Mouse (Mus musculus) bone marrow macrophage, adult 2 months (primary cell): ENCODE measurements around the gene Usp38. TPM values are rescaled to one million over a fixed set of nuclear protein-coding genes. Genes with fewer than 3 reads are reported as not detected.

ENCODE experiments used
- H3K27ac ChIP-seq: 2 replicates; pipeline ENCODE4 v1.5.1; 2012; ENCODE audit warnings: low read depth, low read length; ENCODE audit not compliant: insufficient read depth
- H3K4me1 ChIP-seq: 2 replicates; pipeline ENCODE4 v1.6.1; 2012; ENCODE audit warnings: low read length; ENCODE audit not compliant: control insufficient read depth, insufficient read depth
- H3K4me3 ChIP-seq: 2 replicates; pipeline ENCODE4 v1.5.1; 2012; ENCODE audit warnings: mild to moderate bottlenecking, low read length, moderate library complexity; ENCODE audit not compliant: insufficient read depth
- CTCF ChIP-seq: IDR thresholded peaks from 2 replicates; pipeline ENCODE4 v1.5.1; 2012; ENCODE audit warnings: low read depth, mild to moderate bottlenecking, low read length, moderate library complexity
- POLR2A ChIP-seq: IDR thresholded peaks from 2 replicates; pipeline ENCODE4 v1.6.1; 2012; ENCODE audit warnings: mild to moderate bottlenecking, low read depth, low read length, borderline replicate concordance
- polyA plus RNA-seq: library from polyadenylated mRNA; stranded (reverse); fragments of >200 nt; gene quantifications from 2 replicates; pipeline ENCODE4 v1.2.4, GENCODE M21; 2012; ENCODE audit not compliant: missing spikeins, insufficient read depth, insufficient read length

Gene Usp38
- polyA plus RNA-seq, 1 experiment: 15.5 TPM

DNA sequence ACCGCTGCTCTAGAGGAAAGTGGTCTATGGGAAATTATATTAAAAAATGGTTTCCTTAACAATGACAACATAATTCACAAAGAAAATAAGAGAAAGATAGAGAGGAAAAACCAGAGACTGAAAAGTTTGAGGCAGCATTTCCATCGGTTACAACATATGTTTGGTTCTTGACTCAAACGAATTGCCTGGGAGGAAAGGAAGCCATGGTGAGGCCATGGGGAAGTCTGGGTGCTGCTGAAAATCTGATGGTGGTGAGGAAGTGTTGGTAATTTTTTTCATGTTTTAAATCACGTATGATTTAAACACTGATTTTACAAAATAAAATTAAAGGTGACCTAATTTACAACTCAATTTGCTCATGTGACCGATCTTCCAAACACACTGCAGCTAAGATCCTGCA is 45.3 kb downstream of the Usp38 start:
- Histone ChIP-seq H3K27ac (peak overlapping the region; percentile 65), H3K4me1 (peaks cover 22% of the 10 kb centered on the region)
- TF ChIP-seq POLR2A (no peak), CTCF (no peak)

GRCm38 (mm10) chr8:80963095-80963494 is 51.6 kb downstream of the Usp38 start:
- peaks cover 41% of the 10 kb centered on the region for H3K4me1 ChIP-seq
- no peak overlapping the region for H3K27ac ChIP-seq
- TF ChIP-seq POLR2A: no peak
- no peak for TF ChIP-seq CTCF
- H3K4me3 ChIP-seq: no peak overlapping the region

More for the DNA sequence above, 45.3 kb downstream of the Usp38 start:
- no peak overlapping the region for H3K4me3 ChIP-seq

- no peak overlapping the region for H3K27ac ChIP-seq
- TF ChIP-seq CTCF (no peak), POLR2A (no peak)
- no peak overlapping the region for H3K4me3 ChIP-seq
- H3K4me1 ChIP-seq: peaks cover 39% of the 10 kb centered on the region
Observed at GRCm38 (mm10) chr8:80962592-80962983, 52.1 kb downstream of the Usp38 start.

DNA sequence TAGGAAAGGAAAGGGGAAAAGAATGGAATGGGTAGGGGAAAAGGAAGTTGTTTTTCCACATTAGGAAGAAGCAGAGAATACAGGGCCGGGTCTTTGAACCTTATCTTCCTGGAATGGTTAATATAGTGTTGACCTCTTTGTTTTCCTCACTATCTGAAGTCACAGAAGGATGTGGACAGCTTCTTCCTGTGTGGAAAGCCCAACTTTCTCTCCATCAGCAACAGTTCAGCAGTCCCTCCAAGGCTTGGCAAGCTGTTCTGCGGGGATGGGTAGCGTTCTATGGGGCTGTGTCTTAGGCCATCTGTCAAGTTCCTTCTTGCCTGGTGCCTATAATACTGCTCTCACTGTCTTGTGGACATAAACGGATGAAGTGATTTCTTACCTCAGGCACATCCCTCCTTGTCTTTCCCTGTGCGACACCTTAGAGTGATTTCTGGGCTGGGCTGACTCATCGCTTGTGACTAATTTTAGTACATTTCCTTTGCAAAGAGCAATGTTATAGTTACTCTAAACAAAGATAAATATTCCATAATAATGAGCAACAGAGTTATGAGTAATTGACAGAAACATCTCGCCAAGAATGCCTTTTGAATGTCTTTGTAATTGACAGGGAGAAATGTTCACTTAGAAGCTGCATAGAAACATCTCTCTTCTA is 52.7 kb downstream of the Usp38 start:
- Histone ChIP-seq H3K4me1 (peaks cover 34% of the 10 kb centered on the region), H3K4me3 (no peak overlapping the region), H3K27ac (no peak overlapping the region)
- TF ChIP-seq POLR2A (no peak), CTCF (no peak)

GRCm38 (mm10) chr8:80961070-80961609 is 53.6 kb downstream of the Usp38 start:
- no peak for TF ChIP-seq CTCF
- no peak for TF ChIP-seq POLR2A
- peak overlapping the region; percentile 76 for H3K27ac ChIP-seq
- H3K4me1 ChIP-seq: peaks cover 33% of the 10 kb centered on the region
- no peak overlapping the region for H3K4me3 ChIP-seq

- H3K27ac ChIP-seq: no peak overlapping the region
- TF ChIP-seq POLR2A (no peak), CTCF (no peak)
- H3K4me1 ChIP-seq: peaks cover 33% of the 10 kb centered on the region
Observed at GRCm38 (mm10) chr8:80959588-80960268, 55.0 kb downstream of the Usp38 start.

GRCm38 (mm10) chr8:80957776-80958175 is 57.0 kb downstream of the Usp38 start:
- Histone ChIP-seq H3K4me3 (no peak overlapping the region), H3K4me1 (peaks cover 37% of the 10 kb centered on the region), H3K27ac (no peak overlapping the region)
- TF ChIP-seq CTCF (no peak), POLR2A (no peak)

More at GRCm38 (mm10) chr8:80959588-80960268, 55.0 kb downstream of the Usp38 start:
- no peak overlapping the region for H3K4me3 ChIP-seq

- Histone ChIP-seq H3K27ac (peak overlapping the region; percentile 91), H3K4me1 (peaks cover 40% of the 10 kb centered on the region), H3K4me3 (no peak overlapping the region)
- no peak for TF ChIP-seq POLR2A
- TF ChIP-seq CTCF: no peak
Observed at GRCm38 (mm10) chr8:80952973-80953372, 61.8 kb downstream of the Usp38 start.

DNA sequence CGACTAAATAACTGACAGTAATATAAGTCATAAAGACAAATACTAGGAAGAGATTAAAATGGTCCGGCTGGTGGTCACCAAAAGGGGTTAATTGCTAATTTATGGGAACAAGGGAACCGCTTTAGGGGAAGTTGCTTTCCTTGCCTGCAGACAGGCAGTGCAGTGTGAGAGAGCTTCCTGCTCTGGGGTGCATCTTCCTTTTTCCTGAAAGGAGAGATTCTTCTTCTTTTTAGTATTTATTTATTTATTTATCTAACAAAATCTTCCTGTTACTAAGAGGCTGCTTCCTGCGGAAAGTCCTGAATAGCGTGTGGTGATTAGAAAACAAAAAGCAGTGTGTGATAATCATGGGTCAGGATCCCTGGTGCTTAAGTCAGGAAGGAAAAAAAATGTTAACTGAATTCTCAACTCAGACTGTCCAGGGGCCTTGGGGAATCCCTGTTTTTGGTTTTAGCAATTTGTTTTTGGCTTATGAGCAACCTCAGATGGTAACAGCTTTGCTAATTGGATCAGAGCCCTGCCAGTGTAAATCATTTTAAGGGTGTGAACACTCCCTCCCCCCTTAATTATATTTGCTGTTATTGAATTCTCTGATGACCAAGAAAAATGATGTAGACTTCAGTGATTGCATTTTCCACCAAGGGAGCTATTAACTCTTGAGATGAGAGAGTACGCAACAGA is 62.4 kb downstream of the Usp38 start:
- TF ChIP-seq CTCF (no peak), POLR2A (no peak)
- Histone ChIP-seq H3K4me3 (peak overlapping the region; percentile 2; the same call in 1 of the 2 replicates), H3K4me1 (peaks cover 46% of the 10 kb centered on the region), H3K27ac (peak overlapping the region; percentile 91)

- peaks cover 55% of the 10 kb centered on the region for H3K4me1 ChIP-seq
- H3K27ac ChIP-seq: peak overlapping the region; percentile 92
- no peak for TF ChIP-seq POLR2A
- no peak for TF ChIP-seq CTCF
- peak overlapping the region; percentile 37 for H3K4me3 ChIP-seq
Observed at GRCm38 (mm10) chr8:80948405-80949183, 66.1 kb downstream of the Usp38 start.
